Mouse (Mus musculus) myocyte (in vitro differentiated cells): ENCODE results near the gene Slc27a5.

Experiments
- E2F4 ChIP-seq: IDR thresholded peaks from one replicate; pipeline ENCODE4 v1.6.1; 2011; ENCODE audit warnings: mild to moderate bottlenecking, control low read depth, moderate library complexity; ENCODE audit not compliant: insufficient read depth
- POLR2A ChIP-seq: IDR thresholded peaks from one replicate; pipeline ENCODE4 v1.6.1; 2011; ENCODE audit warnings: low read depth, mild to moderate bottlenecking, control low read depth, moderate library complexity; ENCODE audit not compliant: insufficient read length
- POLR2AphosphoS2 ChIP-seq: IDR thresholded peaks from one replicate; pipeline ENCODE4 v1.6.1; 2011; ENCODE audit warnings: low read depth, control low read depth; ENCODE audit not compliant: insufficient read length
- TCF12 ChIP-seq: IDR thresholded peaks from one replicate; pipeline ENCODE4 v1.6.1; 2011; ENCODE audit warnings: mild to moderate bottlenecking, control low read depth; ENCODE audit not compliant: poor library complexity, insufficient read depth, severe bottlenecking

GRCm38 (mm10) chr7:13024805-13025204, 26.8 kb upstream of the Slc27a5 start:
- TF ChIP-seq E2F4 (no peak), POLR2A (peak; percentile 33), POLR2AphosphoS2 (peak; percentile 38), TCF12 (no peak)
